Mouse (Mus musculus) gastrocnemius, adult 2 months (tissue): ENCODE measurements around the gene Ifnar2. TPM values are rescaled to one million over a fixed set of nuclear protein-coding genes. Genes with fewer than 3 reads are reported as not detected.

Experiments
- DNase-seq: peaks from one replicate; pipeline ENCODE4 v3.0.0; 2022
- H3K27ac ChIP-seq: fragments of 200-600 bp; 2 replicates; pipeline ENCODE4 v1.8.1; 2022; ENCODE audit warnings: mild to moderate bottlenecking
- H3K4me3 ChIP-seq: fragments of 200-600 bp; 2 replicates; pipeline ENCODE4 v1.8.1; 2022; ENCODE audit warnings: mild to moderate bottlenecking, moderate library complexity
- CTCF ChIP-seq: fragments of 200-600 bp; IDR thresholded peaks from 2 replicates; pipeline ENCODE4 v1.8.1; 2022; ENCODE audit warnings: antibody characterized with exemption, mild to moderate bottlenecking, moderate library complexity
- intact Hi-C: fragments of 180-260 bp; cut with DNase I; formaldehyde crosslinking; loops from one replicate; pipeline ENCODE4 v1.15.1; 2025
- total RNA-seq, 2 experiments: library from RNA; stranded (reverse); gene quantifications; 2 replicates each; pipeline ENCODE4 v1.2.3; 2021

Ifnar2 gene
- total RNA-seq, 2 experiments from 2014 or later: 6.8 to 11.4 TPM

GRCm38 (mm10) chr16:91348588-91349330 is 23.8 kb upstream of the Ifnar2 start:
- peak overlapping the region; percentile 63 for H3K4me3 ChIP-seq
- intact Hi-C loops: no loop called here
- TF ChIP-seq CTCF: no peak
- H3K27ac ChIP-seq: peak overlapping the region; percentile 71
- DNase-seq: no peak

GRCm38 (mm10) chr16:91352084-91352562 is 20.5 kb upstream of the Ifnar2 start:
- peak; percentile 67 for DNase-seq
- Histone ChIP-seq H3K4me3 (no peak overlapping the region), H3K27ac (no peak overlapping the region)
- intact Hi-C loops: loop anchor here (1.0 to 10.0 kb wide), 3 partner anchors 190 to 271 kb away; no protein-coding TSS in a partner anchor
- peak; percentile 86 for TF ChIP-seq CTCF

- H3K27ac ChIP-seq: no peak overlapping the region
- intact Hi-C loops: loop anchor here (1.0 to 10.0 kb wide), 3 partner anchors 190 to 271 kb away; no protein-coding TSS in a partner anchor
- TF ChIP-seq CTCF: no peak
- no peak for DNase-seq
- no peak overlapping the region for H3K4me3 ChIP-seq
These were observed 19.8 kb upstream of the Ifnar2 start for GRCm38 (mm10) chr16:91352749-91353148.

- Histone ChIP-seq H3K27ac (no peak overlapping the region), H3K4me3 (no peak overlapping the region)
- TF ChIP-seq CTCF: no peak
- DNase-seq: no peak
- intact Hi-C loops: loop anchor here (5.0 to 10.0 kb wide), 2 partner anchors 191 to 212 kb away; no protein-coding TSS in a partner anchor
These were observed 19.4 kb upstream of the Ifnar2 start for GRCm38 (mm10) chr16:91353177-91353576.

- no peak for TF ChIP-seq CTCF
- no peak overlapping the region for H3K27ac ChIP-seq
- intact Hi-C loops: loop anchor here (5.0 to 10.0 kb wide), 2 partner anchors 191 to 211 kb away; no protein-coding TSS in a partner anchor
- H3K4me3 ChIP-seq: no peak overlapping the region
- DNase-seq: no peak
These were observed 18.9 kb upstream of the Ifnar2 start for GRCm38 (mm10) chr16:91353638-91354037.

- no peak overlapping the region for H3K27ac ChIP-seq
- no peak overlapping the region for H3K4me3 ChIP-seq
- intact Hi-C loops: loop anchor here (5.0 to 10.0 kb wide), 2 partner anchors 192 to 210 kb away; no protein-coding TSS in a partner anchor
- TF ChIP-seq CTCF: no peak
- no peak for DNase-seq
These were observed 18.0 kb upstream of the Ifnar2 start for GRCm38 (mm10) chr16:91354599-91354998.

- DNase-seq: no peak
- no peak for TF ChIP-seq CTCF
- intact Hi-C loops: loop anchor here (5.0 to 10.0 kb wide), 3 partner anchors 87 to 210 kb away; no protein-coding TSS in a partner anchor
- Histone ChIP-seq H3K4me3 (no peak overlapping the region), H3K27ac (no peak overlapping the region)
These were observed 17.4 kb upstream of the Ifnar2 start for GRCm38 (mm10) chr16:91355160-91355559.

GRCm38 (mm10) chr16:91356760-91357525 is 15.6 kb upstream of the Ifnar2 start:
- intact Hi-C loops: loop anchor here (5.0 to 10.0 kb wide), 3 partner anchors 85 to 208 kb away; no protein-coding TSS in a partner anchor

GRCm38 (mm10) chr16:91357526-91357900 is 15.1 kb upstream of the Ifnar2 start:
- no peak for DNase-seq
- intact Hi-C loops: loop anchor here (5.0 to 10.0 kb wide), 3 partner anchors 85 to 207 kb away; no protein-coding TSS in a partner anchor
- TF ChIP-seq CTCF: no peak
- Histone ChIP-seq H3K27ac (no peak overlapping the region), H3K4me3 (no peak overlapping the region)

More at GRCm38 (mm10) chr16:91356760-91357525, 15.6 kb upstream of the Ifnar2 start:
- no peak for DNase-seq
- H3K4me3 ChIP-seq: no peak overlapping the region
- H3K27ac ChIP-seq: no peak overlapping the region
- no peak for TF ChIP-seq CTCF

- no peak for DNase-seq
- TF ChIP-seq CTCF: peak; percentile 82
- Histone ChIP-seq H3K27ac (peak overlapping the region; percentile 53), H3K4me3 (no peak overlapping the region)
- intact Hi-C loops: loop anchor here (1.0 to 10.0 kb wide), 4 partner anchors 32 to 206 kb away; no protein-coding TSS in a partner anchor
These were observed 14.0 kb upstream of the Ifnar2 start for GRCm38 (mm10) chr16:91358555-91358954.

- no peak overlapping the region for H3K27ac ChIP-seq
- intact Hi-C loops: loop anchor here (5.0 to 10.0 kb wide), 3 partner anchors 83 to 205 kb away; no protein-coding TSS in a partner anchor
- DNase-seq: no peak
- no peak overlapping the region for H3K4me3 ChIP-seq
- TF ChIP-seq CTCF: no peak
These were observed 13.1 kb upstream of the Ifnar2 start for GRCm38 (mm10) chr16:91359531-91359930.

GRCm38 (mm10) chr16:91360162-91360561 is 12.4 kb upstream of the Ifnar2 start:
- TF ChIP-seq CTCF: no peak
- no peak overlapping the region for H3K4me3 ChIP-seq
- intact Hi-C loops: no loop called here
- no peak for DNase-seq
- no peak overlapping the region for H3K27ac ChIP-seq
